Mouse (Mus musculus) Patski (cell line): ENCODE results near the gene Nrp2. TPM values are rescaled to one million over a fixed set of nuclear protein-coding genes. Genes with fewer than 3 reads are reported as not detected.
A peak's percentile ranks its signal among the peaks of the same experiment; 100 is the strongest.

Experiments used
- ATAC-seq: fragments of 100-300 bp; one replicate; pipeline ENCODE4 v1.8.0; 2021
- CTCF ChIA-PET: fragments of 350-600 bp; sonication (Branson Sonifier 250); formaldehyde crosslinking; loops from one replicate; lab custom pipeline; 2022; ENCODE audit warnings: inconsistent platforms; lab: Charles Lee
- POLR2A ChIA-PET: fragments of 350-600 bp; sonication (Branson Sonifier 250); formaldehyde crosslinking; loops from one replicate; lab custom pipeline; 2022; ENCODE audit warnings: antibody characterized with exemption, inconsistent platforms; lab: Charles Lee
- DNase-seq: peaks from one replicate; pipeline ENCODE4 v3.0.0-alpha.2; 2011; ENCODE audit warnings: low read depth, low spot score
- H3K27me3 ChIP-seq: fragments of 371-371 bp; one replicate; pipeline ENCODE4 v1.5.1; 2021
- CTCF ChIP-seq: fragments of 100-300 bp; IDR thresholded peaks from one replicate; pipeline ENCODE4 v1.5.1; 2021
- in situ Hi-C: fragments of 300-500 bp; cut with MboI; formaldehyde crosslinking; loops from 3 replicates; pipeline ENCODE4 v1.11.1; 2018; ENCODE audit warnings: low pct_unique_long_range_greater_than_20kb, mixed read lengths
- polyA plus RNA-seq: library from polyadenylated mRNA; unstranded; gene quantifications from one replicate; pipeline ENCODE4 v1.2.3, GENCODE M21; 2021

Nrp2 gene
- polyA plus RNA-seq, 1 experiment from 2014 or later, result 80.4 TPM

GRCm38 (mm10) chr1:62806014-62806413 lies 102.9 kb downstream of the Nrp2 start:
- POLR2A ChIA-PET, result no interaction called here
- CTCF ChIA-PET, result no interaction called here
- in situ Hi-C loops, result no loop called here
- TF ChIP-seq CTCF, result no peak
- ATAC-seq (no peak), DNase-seq (no peak)
- H3K27me3 ChIP-seq, result no peaks in the 10 kb centered on the region

GRCm38 (mm10) chr1:62808395-62808794 lies 105.3 kb downstream of the Nrp2 start:
- TF ChIP-seq CTCF, result no peak
- ChIA-PET CTCF (no interaction called here), POLR2A (no interaction called here)
- in situ Hi-C loops, result no loop called here
- DNase-seq, result no peak
- no peaks in the 10 kb centered on the region for H3K27me3 ChIP-seq
- no peak for ATAC-seq

- no peak for TF ChIP-seq CTCF
- CTCF ChIA-PET, result no interaction called here
- ATAC-seq, result no peak
These were observed 106.6 kb downstream of the Nrp2 start for GRCm38 (mm10) chr1:62809601-62810228.

GRCm38 (mm10) chr1:62811141-62811540 lies 108.1 kb downstream of the Nrp2 start:
- no peaks in the 10 kb centered on the region for H3K27me3 ChIP-seq
- no peak for TF ChIP-seq CTCF
- ChIA-PET CTCF (interaction anchor here (1.1 to 1.5 kb wide), 2 partner anchors 11 to 25 kb away, joined by 4 to 5 read pairs; no protein-coding TSS in a partner anchor), POLR2A (no interaction called here)
- in situ Hi-C loops, result no loop called here
- ATAC-seq (no peak), DNase-seq (no peak)

More at GRCm38 (mm10) chr1:62809601-62810228, 106.6 kb downstream of the Nrp2 start:
- no peak for DNase-seq
- POLR2A ChIA-PET, result no interaction called here
- in situ Hi-C loops, result no loop called here
- no peaks in the 10 kb centered on the region for H3K27me3 ChIP-seq

GRCm38 (mm10) chr1:62812701-62813684 lies 109.9 kb downstream of the Nrp2 start:
- CTCF ChIA-PET, result interaction anchor here (1.5 to 1.6 kb wide), 2 partner anchors 9 to 18 kb away, joined by 3 to 5 read pairs; no protein-coding TSS in a partner anchor
- no peak for TF ChIP-seq CTCF
- no peaks in the 10 kb centered on the region for H3K27me3 ChIP-seq
- POLR2A ChIA-PET, result no interaction called here
- in situ Hi-C loops, result no loop called here
- ATAC-seq, result no peak
- DNase-seq, result no peak

GRCm38 (mm10) chr1:62813938-62814337 lies 110.9 kb downstream of the Nrp2 start:
- POLR2A ChIA-PET, result no interaction called here
- CTCF ChIA-PET, result interaction anchor here (1.6 kb wide), 1 partner anchor 19 kb away, joined by 3 read pairs; no protein-coding TSS in a partner anchor
- DNase-seq (no peak), ATAC-seq (no peak)
- in situ Hi-C loops, result no loop called here
- no peaks in the 10 kb centered on the region for H3K27me3 ChIP-seq
- TF ChIP-seq CTCF, result no peak

- ATAC-seq (no peak), DNase-seq (no peak)
- H3K27me3 ChIP-seq, result no peaks in the 10 kb centered on the region
- ChIA-PET CTCF (no interaction called here), POLR2A (no interaction called here)
- in situ Hi-C loops, result no loop called here
- TF ChIP-seq CTCF, result no peak
These were observed 114.5 kb downstream of the Nrp2 start for GRCm38 (mm10) chr1:62817566-62817965.

GRCm38 (mm10) chr1:62820170-62820569 lies 117.1 kb downstream of the Nrp2 start:
- no peak for DNase-seq
- no peaks in the 10 kb centered on the region for H3K27me3 ChIP-seq
- TF ChIP-seq CTCF, result peak; percentile 78
- in situ Hi-C loops, result no loop called here
- CTCF ChIA-PET, result no interaction called here
- POLR2A ChIA-PET, result no interaction called here
- no peak for ATAC-seq

GRCm38 (mm10) chr1:62821509-62822398 lies 118.7 kb downstream of the Nrp2 start:
- TF ChIP-seq CTCF, result no peak
- ChIA-PET POLR2A (interaction anchor here (0.7 to 0.8 kb wide), 2 partner anchors 13 to 1144 kb away, joined by 3 to 6 read pairs; no protein-coding TSS in a partner anchor), CTCF (interaction anchor here (1.1 kb wide), 1 partner anchor 10 kb away, joined by 5 read pairs; no protein-coding TSS in a partner anchor)
- DNase-seq (no peak), ATAC-seq (no peak)
- in situ Hi-C loops, result no loop called here
- H3K27me3 ChIP-seq, result no peaks in the 10 kb centered on the region
